Mouse (Mus musculus) retina, adult 2 months (tissue): ENCODE results near the gene Fchsd2.

Experiments used
- DNase-seq: peaks from one replicate; pipeline ENCODE4 v3.0.0-alpha.2; 2012; ENCODE audit warnings: low read depth, low spot score

Fchsd2 gene

DNA sequence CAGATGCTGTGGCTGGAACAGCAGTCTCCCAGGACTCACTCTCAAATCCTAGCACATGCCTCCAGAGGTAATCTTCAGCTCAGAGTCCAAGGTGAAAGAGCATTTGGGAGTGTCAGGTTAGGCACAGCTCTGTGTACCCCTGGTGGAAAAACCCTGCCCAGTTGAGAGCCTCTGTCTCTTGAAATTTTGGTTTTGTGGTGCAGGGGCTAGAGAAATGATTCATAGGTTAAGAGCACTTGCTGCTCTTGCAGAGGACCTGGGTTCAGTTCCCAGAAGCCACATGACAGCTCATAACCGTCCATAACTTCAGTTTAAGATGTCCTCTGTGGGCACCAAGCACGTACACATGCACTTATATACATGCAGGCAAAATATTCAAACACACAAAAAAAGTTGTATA is 195.2 kb downstream of the Fchsd2 start:
- no peak for DNase-seq

- no peak for DNase-seq
Measured at GRCm38 (mm10) chr7:101288436-101288835, 195.8 kb downstream of the Fchsd2 start.

DNA sequence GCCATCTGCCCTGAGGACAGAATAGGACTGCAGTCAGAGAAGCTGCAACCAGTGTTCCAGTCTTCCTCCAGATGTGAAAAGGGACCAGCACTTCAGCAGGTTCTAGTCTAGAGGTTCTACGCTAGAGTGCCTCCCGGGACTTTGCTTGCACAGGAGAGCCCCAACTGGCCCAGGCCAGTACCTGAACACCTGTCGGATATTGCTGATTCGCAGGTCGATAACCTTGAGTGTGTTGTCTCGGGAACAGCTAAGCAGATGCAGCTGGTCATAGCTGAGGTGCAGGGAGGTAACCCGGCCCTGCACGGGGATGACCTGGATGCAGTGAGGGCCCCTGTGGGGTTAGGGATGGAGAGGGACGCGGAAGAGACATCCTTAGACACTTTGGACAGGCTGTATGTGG is 197.7 kb downstream of the Fchsd2 start:
- DNase-seq = no peak

DNA sequence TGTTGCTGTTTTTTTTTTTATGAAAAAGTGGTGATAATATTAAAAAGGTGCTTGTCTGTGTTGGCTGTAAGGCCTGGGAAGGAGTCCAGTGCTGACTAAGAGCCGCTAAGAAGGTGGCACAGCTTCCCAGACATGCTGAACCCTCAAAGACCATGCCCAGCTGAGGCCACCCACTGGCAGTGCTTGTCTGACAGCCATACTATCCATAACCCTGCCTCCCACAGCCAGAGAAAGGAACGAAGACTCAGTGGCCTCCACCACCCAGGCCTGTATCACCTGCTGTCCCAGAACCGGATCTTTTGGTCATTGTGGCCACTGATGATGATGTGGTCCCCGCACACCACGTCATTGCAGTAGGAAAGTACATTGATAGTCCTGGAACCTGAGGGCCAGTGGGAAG is 198.5 kb downstream of the Fchsd2 start:
- DNase-seq = no peak

- no peak for DNase-seq
Measured at GRCm38 (mm10) chr7:101291641-101292040, 199.0 kb downstream of the Fchsd2 start.

GRCm38 (mm10) chr7:101292086-101292485 is 199.4 kb downstream of the Fchsd2 start:
- no peak for DNase-seq

- no peak for DNase-seq
Measured at GRCm38 (mm10) chr7:101292696-101293095, 200.0 kb downstream of the Fchsd2 start.

DNA sequence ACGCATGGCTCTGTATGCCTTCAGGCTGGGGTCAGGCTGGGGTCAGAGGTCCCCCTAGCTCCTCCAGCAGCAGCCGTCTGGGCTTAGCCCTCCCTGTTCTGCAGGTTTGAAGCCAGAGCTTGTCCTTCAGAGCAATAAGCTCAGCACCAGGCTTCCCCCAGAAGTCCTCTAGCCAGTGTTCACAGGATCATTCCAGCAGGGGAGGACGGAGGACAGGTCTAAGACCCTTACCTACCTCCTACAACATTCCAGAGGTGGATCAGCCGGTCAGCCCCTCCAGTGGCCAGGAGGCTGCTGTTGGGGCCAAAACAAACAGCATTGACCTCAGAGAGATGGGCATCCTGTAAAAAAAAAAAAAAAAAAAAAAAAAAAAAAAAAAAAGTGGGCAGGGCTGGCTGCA is 200.5 kb downstream of the Fchsd2 start:
- no peak for DNase-seq

DNA sequence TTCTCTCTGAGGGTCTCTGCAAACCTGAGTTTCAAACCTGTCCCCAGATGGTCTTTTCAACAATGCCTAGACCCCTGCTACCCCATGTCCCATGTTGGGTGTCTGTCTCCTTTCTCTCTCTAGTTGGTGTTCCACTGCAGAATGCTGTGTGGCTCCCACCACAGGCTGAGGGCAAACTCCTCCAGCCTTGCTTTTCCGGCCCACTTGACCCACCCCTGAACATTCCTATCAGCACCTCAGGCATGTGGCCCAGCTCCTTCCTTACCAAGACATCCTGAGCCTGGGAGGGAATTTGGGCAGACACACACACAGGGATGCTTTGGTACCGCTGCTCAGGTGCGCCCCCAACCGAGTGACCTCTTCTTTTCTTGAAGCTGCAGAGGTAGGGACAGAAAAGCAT is 200.9 kb downstream of the Fchsd2 start:
- no peak for DNase-seq

GRCm38 (mm10) chr7:101295438-101295837 is 202.8 kb downstream of the Fchsd2 start:
- no peak for DNase-seq

GRCm38 (mm10) chr7:101296252-101297022 is 203.8 kb downstream of the Fchsd2 start:
- peak; percentile 69 for DNase-seq

DNA sequence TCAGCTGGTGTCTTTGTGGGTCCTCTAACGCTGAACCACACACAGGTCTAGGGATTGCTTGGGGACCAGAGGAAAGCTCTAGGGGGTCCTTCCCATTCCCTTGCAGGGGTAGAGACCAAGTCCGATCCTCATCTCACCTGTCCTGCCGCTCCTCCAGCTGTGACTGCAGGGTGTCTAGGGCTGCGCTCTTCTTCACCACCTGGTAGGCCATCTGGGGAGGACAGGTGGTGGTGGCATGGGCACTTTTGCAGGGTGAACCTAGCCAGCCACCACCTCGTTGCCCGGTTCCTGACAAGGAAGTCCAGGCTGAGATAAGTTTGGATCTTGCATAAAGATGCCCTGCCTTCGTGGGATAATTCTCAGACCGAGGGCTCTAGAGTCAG is 204.4 kb downstream of the Fchsd2 start:
- no peak for DNase-seq

DNA sequence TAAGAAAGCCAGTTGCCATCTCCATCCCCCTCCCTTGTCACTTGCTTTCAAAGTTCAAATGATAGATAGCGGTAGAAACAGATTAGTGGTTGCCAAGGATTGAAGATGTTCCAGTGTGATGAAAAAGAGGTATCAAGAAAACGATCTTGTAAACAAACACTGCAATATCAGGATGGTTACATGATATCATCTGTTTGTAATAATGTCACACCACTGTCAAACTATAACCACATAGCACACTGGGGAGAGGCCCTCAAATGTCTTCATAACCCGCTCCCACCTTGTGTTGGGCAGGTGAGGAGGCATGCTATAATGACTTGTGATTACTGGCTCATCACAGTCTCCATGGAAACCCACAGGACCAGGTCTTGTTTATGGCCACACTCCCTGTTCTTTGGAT is 205.7 kb downstream of the Fchsd2 start:
- no peak for DNase-seq

- DNase-seq = no peak
Measured at GRCm38 (mm10) chr7:101301361-101301880, 208.8 kb downstream of the Fchsd2 start.

DNA sequence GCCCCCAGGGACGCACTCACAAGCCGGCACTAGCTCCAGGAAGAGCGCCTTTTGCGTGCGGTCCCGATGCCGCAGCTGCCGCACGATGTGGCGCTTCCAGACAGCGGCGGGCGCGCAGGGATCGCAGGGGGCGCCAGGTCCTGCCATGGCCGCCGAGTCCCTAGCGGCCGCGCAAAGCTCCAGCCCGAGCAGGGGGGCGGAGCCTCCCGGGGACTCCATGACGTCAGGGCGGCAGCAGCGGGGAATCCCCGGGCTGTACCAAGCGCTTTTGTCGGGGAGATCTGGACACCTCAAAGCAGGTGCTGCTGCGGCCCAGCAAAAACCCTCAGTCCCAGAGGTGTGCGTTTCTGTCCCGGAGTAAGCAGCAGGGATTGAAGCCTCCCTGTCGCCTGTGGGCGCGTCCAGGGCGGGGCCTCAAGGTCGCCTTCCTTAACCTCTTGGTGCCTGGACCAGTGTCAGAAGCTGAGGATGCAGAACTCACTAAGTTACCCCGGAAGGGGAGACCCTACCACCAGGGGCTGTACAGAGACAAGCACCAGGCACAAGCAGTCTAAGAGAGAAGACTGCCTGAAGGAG is 209.3 kb downstream of the Fchsd2 start, which contains the start of gene Atg16l2:
Atg16l2 (minus strand) TSS at position 371 of the 576 bp plus-strand sequence.
- peak; percentile 94 for DNase-seq

- DNase-seq = no peak
Measured at GRCm38 (mm10) chr7:101302691-101303090, 210.0 kb downstream of the Fchsd2 start.

DNA sequence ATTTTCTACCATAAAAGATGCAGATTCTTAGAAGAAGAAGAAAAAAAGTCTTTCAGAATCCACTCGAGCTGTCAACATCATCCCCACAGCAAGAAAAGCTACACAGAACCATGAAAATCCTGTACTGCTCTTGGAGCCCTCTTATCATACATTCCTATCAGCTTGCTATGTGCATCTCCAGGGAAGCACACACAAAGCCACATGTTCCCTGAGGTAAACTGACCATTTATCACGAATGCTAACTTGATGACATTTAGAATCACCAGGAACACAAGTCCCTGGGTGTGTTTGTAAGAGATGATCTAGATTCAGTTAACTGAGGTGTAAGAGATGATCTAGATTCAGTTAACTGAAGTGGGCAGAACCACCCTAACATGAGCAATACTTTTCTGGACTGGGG is 214.2 kb downstream of the Fchsd2 start:
- no peak for DNase-seq

DNA sequence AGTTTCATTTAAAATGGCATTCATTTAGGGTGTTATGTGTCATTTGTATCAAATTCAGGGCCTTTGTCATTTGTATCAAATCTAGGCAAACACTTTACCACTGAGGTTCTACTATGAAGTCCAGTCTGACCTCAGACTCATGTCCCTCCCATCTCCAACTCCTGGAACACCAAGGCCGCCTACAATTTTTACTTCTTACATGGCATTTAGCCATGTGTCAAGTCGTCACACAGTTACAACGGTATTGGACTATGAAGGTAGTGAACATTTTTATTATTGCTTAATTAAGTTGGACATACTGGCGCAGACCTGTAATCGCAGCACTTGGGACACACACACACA is 217.3 kb downstream of the Fchsd2 start:
- DNase-seq = no peak

- peak; percentile 96 for DNase-seq
Measured at GRCm38 (mm10) chr7:101310327-101311028, 217.8 kb downstream of the Fchsd2 start.

DNA sequence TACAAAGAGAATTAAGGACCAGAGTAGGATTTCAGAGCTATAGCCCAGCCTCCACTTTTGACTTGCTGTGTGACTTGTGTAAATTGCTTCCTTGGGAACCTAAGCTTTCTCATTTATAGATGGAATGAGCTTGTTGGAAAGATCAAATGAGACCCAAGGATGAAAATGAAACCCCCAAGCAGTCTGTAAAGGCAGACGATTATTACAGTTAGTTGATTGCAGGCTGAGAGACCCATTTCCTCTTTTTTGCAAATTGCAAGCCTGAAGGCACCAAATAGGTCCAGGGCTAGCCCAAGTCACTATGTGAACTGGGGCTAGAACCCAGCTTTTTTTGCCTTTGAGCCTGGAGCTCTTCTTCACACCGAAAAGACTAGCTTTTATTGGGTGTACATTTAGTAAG is 218.4 kb downstream of the Fchsd2 start:
- no peak for DNase-seq

DNA sequence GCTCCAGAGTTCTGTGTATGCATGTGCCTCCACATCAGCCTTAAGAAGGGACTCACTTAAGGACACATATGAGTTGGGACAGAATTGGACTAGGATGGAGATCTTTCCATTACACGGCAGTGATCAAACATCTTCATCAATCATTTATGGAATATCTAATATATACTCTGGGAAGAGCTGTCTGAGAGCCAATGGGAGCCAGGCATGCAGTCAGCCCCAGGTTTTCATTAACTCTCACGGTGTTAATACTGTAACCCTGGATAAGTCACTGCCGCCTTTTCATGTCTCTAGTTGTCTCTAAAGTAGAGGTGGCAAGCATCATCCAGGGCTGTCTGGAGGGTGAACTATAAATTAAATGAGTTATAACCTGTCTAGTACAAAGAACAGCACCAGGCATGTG is 220.4 kb downstream of the Fchsd2 start:
- DNase-seq = no peak

GRCm38 (mm10) chr7:101314396-101314795 is 221.7 kb downstream of the Fchsd2 start:
- no peak for DNase-seq

GRCm38 (mm10) chr7:101315699-101316098 is 223.0 kb downstream of the Fchsd2 start:
- DNase-seq = no peak
